Mouse (Mus musculus): ENCODE measurements around the gene Runx2. TPM values are rescaled to one million over a fixed set of nuclear protein-coding genes. Genes with fewer than 3 reads are reported as not detected.

The Runx2 gene
- total RNA-seq, 1 experiment: 0.71 TPM

- Histone ChIP-seq H3K4me1 (ENCODE audit: control insufficient read depth in 2 of 2, insufficient read depth in 2 of 2, low read length in 2 of 2, poor library complexity in 1 of 2) (no peaks in the 10 kb centered on the region), H3K9me3 (ENCODE audit: control insufficient read depth, insufficient read depth, low read depth, low read length) (no peaks in the 10 kb centered on the region), H3K9ac (ENCODE audit: insufficient read depth, low read depth, low read length, poor library complexity, severe bottlenecking) (no peak overlapping the region), H3K4me3 (ENCODE audit: insufficient read depth in 1 of 2, low read depth in 1 of 2, low read length in 2 of 2, poor library complexity in 1 of 2, severe bottlenecking in 1 of 2) (no peak overlapping the region), H3K36me3 (ENCODE audit: control insufficient read depth, insufficient read depth, low read length, poor library complexity, severe bottlenecking) (no peaks in the 10 kb centered on the region), H3K27ac (ENCODE audit: insufficient read depth, low read depth, low read length, poor library complexity, severe bottlenecking) (no peak overlapping the region)
- in situ Hi-C loops (cut with MboI; ENCODE audit: low sequenced_read_pairs in 2 of 2, unreplicated experiment in 2 of 2): no loop called here
- no peak for DNase-seq (ENCODE audit: low read depth, low spot score)
- no peak for TF ChIP-seq HCFC1 (IDR thresholded peaks at IDR 0.05; ENCODE audit: borderline replicate concordance, insufficient read depth, low read length)
- TF ChIP-seq CHD2 (IDR thresholded peaks at IDR 0.05; ENCODE audit: low read depth, low read length): no peak
- no peak for TF ChIP-seq MAFK (IDR thresholded peaks at IDR 0.05; ENCODE audit: insufficient read depth, low read depth, low read length)
- TF ChIP-seq ZC3H11A (IDR thresholded peaks at IDR 0.05; ENCODE audit: borderline replicate concordance, low read depth, low read length): no peak
- TF ChIP-seq ZNF384 (IDR thresholded peaks at IDR 0.05; ENCODE audit: low read depth, low read length): no peak
Measured at GRCm38 (mm10) chr17:44700326-44700725, 114.3 kb downstream of the Runx2 start.

GRCm38 (mm10) chr17:44697053-44697452, 117.5 kb downstream of the Runx2 start:
- in situ Hi-C loops (cut with MboI; ENCODE audit: low sequenced_read_pairs in 2 of 2, unreplicated experiment in 2 of 2): no loop called here
- H3K36me3 ChIP-seq (ENCODE audit: control insufficient read depth, insufficient read depth, low read length, poor library complexity, severe bottlenecking): no peaks in the 10 kb centered on the region
- H3K4me3 ChIP-seq (ENCODE audit: insufficient read depth in 1 of 2, low read depth in 1 of 2, low read length in 2 of 2, poor library complexity in 1 of 2, severe bottlenecking in 1 of 2): no peak overlapping the region

GRCm38 (mm10) chr17:44693552-44693951, 121.0 kb downstream of the Runx2 start:
- Histone ChIP-seq H3K9ac (ENCODE audit: insufficient read depth, low read depth, low read length, poor library complexity, severe bottlenecking) (no peak overlapping the region), H3K36me3 (ENCODE audit: control insufficient read depth, insufficient read depth, low read length, poor library complexity, severe bottlenecking) (no peaks in the 10 kb centered on the region), H3K9me3 (ENCODE audit: control insufficient read depth, insufficient read depth, low read depth, low read length) (no peaks in the 10 kb centered on the region), H3K4me3 (ENCODE audit: insufficient read depth in 1 of 2, low read depth in 1 of 2, low read length in 2 of 2, poor library complexity in 1 of 2, severe bottlenecking in 1 of 2) (no peak overlapping the region), H3K27ac (ENCODE audit: insufficient read depth, low read depth, low read length, poor library complexity, severe bottlenecking) (no peak overlapping the region), H3K4me1 (ENCODE audit: control insufficient read depth in 2 of 2, insufficient read depth in 2 of 2, low read length in 2 of 2, poor library complexity in 1 of 2) (no peaks in the 10 kb centered on the region)
- TF ChIP-seq ZNF384 (IDR thresholded peaks at IDR 0.05; ENCODE audit: low read depth, low read length) (no peak), ZC3H11A (IDR thresholded peaks at IDR 0.05; ENCODE audit: borderline replicate concordance, low read depth, low read length) (no peak), HCFC1 (IDR thresholded peaks at IDR 0.05; ENCODE audit: borderline replicate concordance, insufficient read depth, low read length) (no peak), MAFK (IDR thresholded peaks at IDR 0.05; ENCODE audit: insufficient read depth, low read depth, low read length) (no peak), CHD2 (IDR thresholded peaks at IDR 0.05; ENCODE audit: low read depth, low read length) (no peak)
- no peak for DNase-seq (ENCODE audit: low read depth, low spot score)
- in situ Hi-C loops (cut with MboI; ENCODE audit: low sequenced_read_pairs in 2 of 2, unreplicated experiment in 2 of 2): no loop called here

More at GRCm38 (mm10) chr17:44697053-44697452, 117.5 kb downstream of the Runx2 start:
- TF ChIP-seq ZC3H11A (IDR thresholded peaks at IDR 0.05; ENCODE audit: borderline replicate concordance, low read depth, low read length): no peak
- TF ChIP-seq CHD2 (IDR thresholded peaks at IDR 0.05; ENCODE audit: low read depth, low read length): no peak
- TF ChIP-seq MAFK (IDR thresholded peaks at IDR 0.05; ENCODE audit: insufficient read depth, low read depth, low read length): no peak
- no peak for TF ChIP-seq ZNF384 (IDR thresholded peaks at IDR 0.05; ENCODE audit: low read depth, low read length)
- TF ChIP-seq HCFC1 (IDR thresholded peaks at IDR 0.05; ENCODE audit: borderline replicate concordance, insufficient read depth, low read length): no peak
- H3K4me1 ChIP-seq (ENCODE audit: control insufficient read depth in 2 of 2, insufficient read depth in 2 of 2, low read length in 2 of 2, poor library complexity in 1 of 2): no peaks in the 10 kb centered on the region
- no peaks in the 10 kb centered on the region for H3K9me3 ChIP-seq (ENCODE audit: control insufficient read depth, insufficient read depth, low read depth, low read length)
- H3K9ac ChIP-seq (ENCODE audit: insufficient read depth, low read depth, low read length, poor library complexity, severe bottlenecking): no peak overlapping the region
- no peak overlapping the region for H3K27ac ChIP-seq (ENCODE audit: insufficient read depth, low read depth, low read length, poor library complexity, severe bottlenecking)
- DNase-seq (ENCODE audit: low read depth, low spot score): no peak

- in situ Hi-C loops (cut with MboI; ENCODE audit: low sequenced_read_pairs in 2 of 2, unreplicated experiment in 2 of 2): no loop called here
- no peak overlapping the region for H3K4me3 ChIP-seq (ENCODE audit: insufficient read depth in 1 of 2, low read depth in 1 of 2, low read length in 2 of 2, poor library complexity in 1 of 2, severe bottlenecking in 1 of 2)
Measured at GRCm38 (mm10) chr17:44691517-44691916, 123.1 kb downstream of the Runx2 start.

More at GRCm38 (mm10) chr17:44691517-44691916, 123.1 kb downstream of the Runx2 start:
- no peaks in the 10 kb centered on the region for H3K36me3 ChIP-seq (ENCODE audit: control insufficient read depth, insufficient read depth, low read length, poor library complexity, severe bottlenecking)
- no peak overlapping the region for H3K27ac ChIP-seq (ENCODE audit: insufficient read depth, low read depth, low read length, poor library complexity, severe bottlenecking)
- no peak for TF ChIP-seq ZNF384 (IDR thresholded peaks at IDR 0.05; ENCODE audit: low read depth, low read length)
- TF ChIP-seq CHD2 (IDR thresholded peaks at IDR 0.05; ENCODE audit: low read depth, low read length): no peak
- TF ChIP-seq ZC3H11A (IDR thresholded peaks at IDR 0.05; ENCODE audit: borderline replicate concordance, low read depth, low read length): no peak
- H3K9me3 ChIP-seq (ENCODE audit: control insufficient read depth, insufficient read depth, low read depth, low read length): no peaks in the 10 kb centered on the region
- H3K4me1 ChIP-seq (ENCODE audit: control insufficient read depth in 2 of 2, insufficient read depth in 2 of 2, low read length in 2 of 2, poor library complexity in 1 of 2): no peaks in the 10 kb centered on the region
- H3K9ac ChIP-seq (ENCODE audit: insufficient read depth, low read depth, low read length, poor library complexity, severe bottlenecking): no peak overlapping the region
- DNase-seq (ENCODE audit: low read depth, low spot score): no peak

Data from ES-E14 (cell line).